Mouse (Mus musculus) frontal cortex, postnatal 10 days (tissue): ENCODE measurements at regions not wholly inside any gene's neighbourhood (a gene's known extent, or its start where the extent isn't known, plus 50 kb on each side); places are given as distances from the start of the nearest gene placed in this dataset.

ENCODE experiments used
- DNase-seq, 2 experiments: peaks; one replicate each; pipeline ENCODE4 v3.0.0; 2022; ENCODE audit warnings: low spot score in 2 of 2, mixed read lengths in 1 of 2

DNA sequence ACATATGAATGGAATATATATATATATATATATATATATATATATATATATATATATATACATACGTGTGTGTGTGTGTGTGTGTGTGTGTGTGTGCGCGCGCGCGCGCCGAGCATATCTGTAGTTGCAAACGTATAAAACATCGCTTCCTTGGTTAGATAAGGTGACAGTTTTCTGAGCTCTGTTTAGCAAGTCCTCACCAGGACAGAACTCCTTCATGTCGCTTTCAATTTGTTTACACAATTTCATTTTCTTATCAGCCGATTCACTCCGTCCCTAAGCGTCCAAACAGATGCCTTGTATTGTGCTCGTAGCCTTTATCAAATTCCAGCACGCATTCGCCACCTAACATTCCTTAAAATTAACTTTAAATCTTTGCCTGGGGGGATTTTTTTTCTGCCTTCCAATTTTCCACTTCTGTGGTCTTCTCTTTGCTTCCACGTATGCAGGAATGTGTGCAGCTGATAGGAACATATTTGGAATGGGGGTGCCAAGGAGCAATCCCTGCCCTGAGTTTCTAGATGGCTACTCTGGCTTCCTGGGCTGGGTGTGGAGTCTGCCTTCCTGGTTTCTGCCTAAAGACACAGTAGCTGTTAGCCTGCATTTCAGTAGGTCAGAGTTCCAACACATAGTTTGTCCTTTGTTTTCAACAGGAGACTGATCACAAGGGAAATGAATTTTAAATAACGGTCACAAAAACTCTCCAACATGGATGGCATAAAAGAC lies 575.7 kb downstream of the Robo2 start:
- no peak for DNase-seq

- no peak for DNase-seq
These were observed 590.0 kb downstream of the Robo2 start for GRCm38 (mm10) chr16:73821387-73822338.

DNA sequence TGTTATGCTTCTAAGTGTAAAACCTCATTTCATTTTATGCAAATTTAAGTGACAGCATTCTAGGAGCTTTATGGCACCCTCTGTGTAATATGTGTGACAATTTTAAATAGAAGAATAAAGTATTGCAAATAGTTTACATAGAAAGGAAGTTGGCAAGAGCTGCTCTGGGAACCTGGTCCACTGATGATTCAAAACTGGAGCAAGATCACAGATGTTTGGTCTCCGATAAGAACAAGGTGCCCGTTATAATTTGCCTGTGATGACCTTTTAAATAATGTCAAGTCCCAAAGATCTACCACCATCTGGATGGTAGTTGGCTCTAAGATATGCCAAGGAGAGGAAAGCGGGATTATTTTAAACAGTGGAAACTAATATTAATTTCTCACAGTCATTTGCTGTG lies 607.1 kb downstream of the Robo2 start:
- no peak for DNase-seq

GRCm38 (mm10) chr16:73796528-73797171 lies 615.0 kb downstream of the Robo2 start:
- no peak for DNase-seq

DNA sequence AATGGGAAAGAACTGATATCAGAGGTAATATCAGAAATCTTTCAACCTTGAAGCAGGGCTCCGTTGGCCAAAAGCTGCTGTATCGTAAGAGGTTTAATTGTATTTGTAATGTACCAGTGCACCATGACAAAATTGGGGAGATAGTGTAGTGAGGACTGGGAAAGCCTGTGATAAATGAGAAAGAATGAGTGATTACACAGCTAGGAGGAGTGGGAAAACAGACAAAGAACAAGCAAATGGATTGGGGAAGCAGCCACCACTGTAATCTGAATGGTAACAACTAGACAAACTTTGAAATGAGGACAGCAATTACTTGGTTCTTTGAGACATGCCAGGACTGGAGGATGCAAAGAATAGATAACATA lies 626.6 kb downstream of the Robo2 start:
- no peak for DNase-seq

- no peak for DNase-seq
These were observed 627.1 kb downstream of the Robo2 start for GRCm38 (mm10) chr16:73784296-73785073.

- DNase-seq: no peak
These were observed 639.2 kb downstream of the Robo2 start for GRCm38 (mm10) chr16:73772454-73772853.

DNA sequence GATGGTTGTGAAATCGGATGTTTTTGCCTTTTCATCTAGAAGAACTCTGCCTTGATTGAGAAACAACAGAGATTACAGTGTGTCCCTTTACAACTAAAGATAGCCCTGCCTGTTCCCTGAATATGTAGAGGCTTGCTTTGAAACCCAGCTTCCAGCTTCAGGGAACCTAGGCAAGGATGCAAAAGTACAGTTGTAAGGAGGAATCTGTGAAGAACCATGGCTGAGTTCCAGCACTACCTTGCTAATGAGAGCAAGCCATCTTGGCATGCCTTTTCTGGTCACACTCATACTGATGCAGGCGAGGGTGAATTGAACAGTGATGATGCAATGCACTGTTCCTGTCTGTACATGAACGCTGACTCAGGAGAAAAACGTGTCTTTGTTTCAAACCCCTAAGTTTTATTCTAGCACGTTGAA lies 641.2 kb downstream of the Robo2 start:
- DNase-seq: no peak

DNA sequence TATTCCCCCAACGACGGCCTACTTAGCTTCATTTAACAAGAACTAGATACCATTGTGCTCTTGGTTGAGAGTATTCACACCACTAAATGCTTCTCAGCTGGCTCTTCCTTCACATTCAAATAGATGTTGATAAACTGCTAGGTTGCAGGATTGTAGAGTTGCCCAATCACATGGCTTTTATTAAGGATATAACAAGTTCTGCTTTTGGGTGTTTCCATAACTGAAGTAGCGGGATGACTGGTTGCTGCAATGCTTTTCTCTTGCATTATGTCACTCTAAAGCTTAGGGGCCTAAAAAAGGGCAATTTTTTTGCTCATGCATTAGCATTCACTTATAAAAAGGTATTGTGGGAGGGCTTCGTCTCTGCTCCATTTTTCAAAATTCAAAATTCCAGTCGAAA lies 641.9 kb downstream of the Robo2 start:
- no peak for DNase-seq

- DNase-seq: no peak
These were observed 642.9 kb downstream of the Robo2 start for GRCm38 (mm10) chr16:73768706-73769105.

GRCm38 (mm10) chr16:73765184-73765583 lies 646.4 kb downstream of the Robo2 start:
- DNase-seq: no peak

DNA sequence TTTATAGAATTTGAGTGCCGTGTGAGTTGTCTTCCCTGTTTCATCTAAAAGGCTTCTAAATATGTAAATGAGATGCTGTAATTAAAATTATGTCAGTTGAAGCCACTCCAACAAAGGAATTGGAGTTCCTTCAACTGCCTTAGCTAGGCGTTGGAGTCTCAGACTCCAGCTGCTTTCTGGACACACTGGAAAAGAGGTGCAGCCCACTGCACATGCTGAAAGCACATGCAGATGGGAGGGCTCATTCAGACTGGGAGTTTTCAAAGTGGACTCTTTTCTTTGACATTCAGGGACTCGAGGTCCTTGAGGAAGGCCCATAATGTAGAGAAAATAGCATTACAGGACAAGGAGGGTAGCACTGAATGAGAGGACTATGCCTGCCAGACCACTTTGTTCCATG lies 650.7 kb downstream of the Robo2 start:
- DNase-seq: no peak

DNA sequence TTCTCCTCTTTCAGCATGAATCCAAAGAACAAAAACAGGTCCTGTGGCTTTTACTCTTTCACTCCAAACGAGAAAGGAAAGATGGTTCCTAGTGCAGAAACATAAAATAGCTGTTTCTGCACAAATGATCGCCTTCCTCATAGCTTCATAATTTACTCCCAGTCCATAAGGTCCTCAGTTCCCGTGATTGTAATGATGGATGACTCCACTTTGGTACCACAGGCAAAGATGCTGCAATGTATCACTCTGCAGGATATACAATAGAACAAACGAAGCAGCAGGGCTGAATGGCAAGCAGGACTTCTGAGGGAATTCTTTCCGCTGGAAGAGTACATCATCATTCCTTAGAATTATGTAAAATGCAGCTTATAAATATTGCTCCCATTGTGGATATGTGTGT lies 652.8 kb downstream of the Robo2 start:
- DNase-seq: no peak

- no peak for DNase-seq
These were observed 657.3 kb downstream of the Robo2 start for GRCm38 (mm10) chr16:73754302-73754701.

- no peak for DNase-seq
These were observed 683.3 kb downstream of the Robo2 start for GRCm38 (mm10) chr16:73728297-73728696.

DNA sequence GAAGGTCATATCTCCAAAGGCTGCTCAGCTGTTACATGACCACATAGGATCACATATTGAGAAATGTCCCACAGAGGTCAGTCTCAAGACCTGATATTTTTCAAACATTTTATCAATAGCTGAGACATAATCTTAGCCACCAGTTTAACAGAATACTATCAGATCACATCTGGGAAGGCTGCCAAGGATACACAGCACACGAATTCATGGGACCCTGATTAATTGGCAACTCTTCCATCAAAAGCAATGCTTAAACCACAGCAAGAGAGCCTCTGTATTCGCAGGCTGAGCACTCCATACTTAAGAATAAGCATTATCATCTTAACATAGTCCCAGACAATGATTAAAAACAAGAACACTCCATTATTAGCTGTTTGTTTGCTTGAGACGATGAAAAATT lies 691.9 kb downstream of the Robo2 start:
- no peak for DNase-seq

DNA sequence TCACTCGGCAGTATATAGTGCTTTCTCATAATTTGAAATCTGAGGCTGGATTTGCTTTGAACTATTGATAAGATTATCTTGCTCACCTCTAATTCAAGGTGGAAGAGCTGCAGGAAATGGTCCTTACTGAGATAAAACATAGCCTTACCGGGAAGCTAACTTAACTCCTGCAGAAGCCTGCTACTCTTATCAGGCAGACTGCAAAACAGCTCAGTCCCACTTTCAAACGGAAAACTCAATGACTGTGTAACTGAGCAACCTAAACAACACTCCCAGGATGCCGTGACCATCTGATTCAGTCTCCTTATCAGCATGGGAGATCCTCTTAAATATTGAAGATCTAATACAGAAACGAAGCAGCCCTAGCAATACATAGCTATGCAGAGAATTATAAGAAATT lies 695.3 kb downstream of the Robo2 start:
- no peak for DNase-seq

GRCm38 (mm10) chr16:73707051-73707450 lies 704.6 kb downstream of the Robo2 start:
- DNase-seq: no peak

DNA sequence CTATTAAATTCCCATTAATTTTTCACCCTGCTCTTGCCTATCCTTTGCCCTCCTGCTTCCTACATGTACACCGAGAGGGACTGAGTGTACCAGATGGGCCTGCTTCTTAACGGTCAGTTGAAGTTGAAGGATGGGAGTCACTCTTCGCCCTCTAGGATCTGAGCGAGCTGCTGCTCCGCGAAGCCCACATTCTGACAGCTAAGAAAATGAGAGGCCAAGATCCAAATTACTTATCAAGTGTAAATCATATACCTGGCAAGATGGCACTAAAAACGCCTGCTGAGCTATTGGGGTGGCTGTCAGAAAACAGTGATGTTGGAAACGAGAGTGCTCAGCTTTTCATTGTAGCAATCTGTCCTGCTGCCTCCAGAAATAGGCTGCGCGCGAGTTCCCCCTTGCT lies 722.4 kb downstream of the Robo2 start:
- DNase-seq: no peak

DNA sequence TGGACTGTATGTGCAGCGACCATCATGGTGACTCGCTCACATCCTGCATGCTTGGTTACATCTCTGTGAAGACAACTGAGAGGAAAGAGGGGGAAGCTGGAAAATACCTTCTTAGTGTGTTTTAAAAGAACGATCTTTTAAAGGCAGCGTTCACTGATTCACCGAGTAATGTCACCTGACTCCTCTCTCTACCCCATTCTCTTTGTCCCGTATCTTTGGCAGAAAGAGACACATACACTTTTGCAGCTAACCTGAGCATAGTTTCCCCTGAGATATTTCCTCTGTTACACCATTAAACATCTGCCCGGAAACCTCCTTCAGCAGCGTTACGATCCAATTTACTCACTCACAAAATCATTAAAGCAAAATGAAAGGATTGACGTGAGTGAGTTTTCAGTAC lies 731.8 kb downstream of the Robo2 start:
- no peak for DNase-seq

GRCm38 (mm10) chr16:73670516-73670915 lies 741.1 kb downstream of the Robo2 start:
- DNase-seq: no peak
